Mouse (Mus musculus) bone marrow, adult 2 months (tissue): ENCODE measurements around the gene Hnf4a.
A peak's percentile ranks its signal among the peaks of the same experiment; 100 is the strongest.

Experiments
- CTCF ChIP-seq: fragments of 200-500 bp; IDR thresholded peaks from 2 replicates; pipeline ENCODE4 v1.5.1; 2011; ENCODE audit warnings: low read length, control low read depth; ENCODE audit not compliant: control insufficient read depth, insufficient read depth
- POLR2A ChIP-seq: fragments of 200-500 bp; IDR thresholded peaks from 2 replicates; pipeline ENCODE4 v1.6.1; 2011; ENCODE audit warnings: low read depth, mild to moderate bottlenecking, control low read depth, low read length, borderline replicate concordance; ENCODE audit not compliant: control insufficient read depth

DNA sequence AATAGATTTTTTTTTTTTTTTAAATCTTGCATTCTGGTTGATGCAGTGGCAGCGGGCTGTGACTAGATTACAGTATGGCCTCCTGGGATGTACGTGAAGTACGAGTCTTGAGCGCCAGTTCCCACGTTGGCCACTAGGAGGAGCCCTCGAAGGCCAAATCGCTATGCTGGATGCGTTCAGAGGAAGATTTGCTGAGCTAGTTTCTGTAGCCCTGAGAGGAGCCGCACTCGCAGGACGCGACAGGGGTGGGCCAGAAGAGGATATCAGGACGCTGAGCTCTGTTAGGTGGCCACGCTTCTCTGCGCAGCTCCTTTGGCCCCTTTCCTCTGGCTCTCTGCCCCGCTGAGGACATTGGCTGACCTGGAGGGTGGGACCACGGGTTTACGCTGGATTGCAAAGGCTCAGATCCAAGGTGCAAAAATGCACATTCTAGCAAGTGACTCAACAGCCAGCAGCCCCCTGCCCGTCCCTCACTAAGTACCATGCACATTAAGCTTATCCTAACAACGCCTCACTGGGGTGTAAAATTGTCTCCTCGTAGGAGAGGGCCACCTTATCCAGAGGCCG lies 28.4 kb downstream of the Hnf4a start:
- TF ChIP-seq CTCF = peak; percentile 96
- TF ChIP-seq POLR2A = no peak
